Mouse (Mus musculus) T-helper 2 cell (primary cell): ENCODE data around the gene Fbxo30.
"Not testable (repeated sequence)": the region's sequence is repeated elsewhere in the genome, so short reads cannot be mapped to it uniquely, and the experiment has no call there.

ENCODE experiments used
- in situ Hi-C: fragments of 300-600 bp; cut with MboI, MseI; formaldehyde crosslinking; loops from one replicate; pipeline ENCODE4 v1.15.1; 2025; ENCODE audit warnings: high pct_unique_total_duplicates

The Fbxo30 gene

DNA sequence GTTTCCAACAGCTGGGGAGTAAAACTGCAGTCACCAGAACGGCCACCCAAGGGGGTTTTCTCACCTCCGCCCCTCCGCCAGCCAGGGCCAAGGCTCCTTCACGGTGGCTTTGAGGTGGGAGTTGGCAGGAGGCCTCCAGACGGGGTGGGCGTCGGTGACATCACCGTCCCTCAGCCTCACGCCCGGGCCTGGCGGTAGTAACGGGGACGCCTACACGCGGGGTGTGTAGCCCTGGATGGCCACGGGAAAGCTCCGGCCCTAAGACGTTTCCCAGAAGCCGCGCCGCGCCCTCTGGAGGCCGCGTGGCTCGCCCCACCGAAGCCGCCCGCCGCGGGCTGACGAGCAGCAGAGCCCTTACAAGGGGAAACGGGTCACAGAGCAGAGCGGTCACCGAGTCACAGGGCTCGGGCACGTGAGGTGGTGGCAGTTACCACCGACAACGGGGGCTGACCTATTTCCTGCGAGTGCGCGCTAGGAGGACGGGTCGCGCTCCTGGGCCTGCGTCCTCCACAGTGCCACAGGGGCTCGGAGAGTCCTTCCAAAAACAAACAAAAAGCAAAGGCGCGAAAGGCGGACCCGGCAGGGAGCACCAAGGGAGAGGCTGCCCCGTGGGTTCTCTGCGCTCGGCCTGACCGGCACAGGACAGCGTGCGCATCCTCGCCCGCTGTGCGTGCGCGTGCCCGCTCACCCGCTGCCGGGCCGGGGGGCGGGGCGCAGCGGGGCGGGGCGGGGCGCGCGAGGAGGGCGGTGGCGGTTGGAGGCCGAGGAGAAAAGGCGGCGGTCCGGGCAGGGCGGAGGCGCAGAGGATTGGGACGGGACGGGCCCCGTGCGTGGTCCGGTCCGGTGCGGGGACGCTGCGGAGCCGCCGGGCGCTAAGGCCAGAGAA is at the start of gene Fbxo30:
Gene Fbxo30 (plus strand): TSS at position 753 of the 886 bp plus-strand sequence.
- in situ Hi-C loops = no loop called here

DNA sequence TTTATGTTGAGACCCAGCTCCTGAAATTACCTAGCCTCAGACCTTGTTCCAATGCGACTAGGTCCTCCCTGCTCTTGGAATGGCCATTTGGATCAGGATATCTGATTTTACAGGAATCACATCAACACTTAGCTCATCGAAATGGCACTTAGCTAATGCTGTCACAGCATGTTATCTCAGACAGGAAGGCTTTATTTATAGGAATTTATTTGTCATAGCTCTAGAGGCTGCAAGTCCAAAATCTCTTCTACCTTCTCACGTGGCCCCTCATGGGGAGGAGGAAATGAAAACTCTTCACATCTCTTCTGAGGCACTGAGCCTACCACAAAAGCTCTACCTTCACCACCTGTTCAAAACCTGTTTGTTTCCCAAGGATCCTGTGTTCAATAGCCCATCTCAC is 47.9 kb upstream of the Fbxo30 start:
- in situ Hi-C loops = no loop called here

DNA sequence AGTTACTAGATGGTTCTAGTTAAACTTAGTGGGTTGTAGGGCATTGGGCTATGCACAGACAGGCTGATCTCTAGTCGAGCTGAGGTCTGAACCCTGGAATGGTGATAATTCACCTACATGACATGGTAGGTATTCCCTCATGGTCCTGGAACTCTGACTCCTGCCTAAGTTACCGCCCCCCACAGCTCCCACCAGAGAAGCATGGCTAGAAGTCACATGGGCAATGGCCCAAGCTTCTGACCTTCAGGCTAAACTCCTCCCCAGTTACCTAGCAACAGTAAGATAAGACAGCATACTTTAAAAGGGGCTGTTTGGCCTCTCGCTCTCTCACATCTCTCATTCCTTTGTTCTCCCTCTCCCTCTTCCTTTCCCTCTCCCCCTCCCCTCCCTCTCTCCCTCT is 38.1 kb upstream of the Fbxo30 start:
- in situ Hi-C loops = not testable (repeated sequence)

DNA sequence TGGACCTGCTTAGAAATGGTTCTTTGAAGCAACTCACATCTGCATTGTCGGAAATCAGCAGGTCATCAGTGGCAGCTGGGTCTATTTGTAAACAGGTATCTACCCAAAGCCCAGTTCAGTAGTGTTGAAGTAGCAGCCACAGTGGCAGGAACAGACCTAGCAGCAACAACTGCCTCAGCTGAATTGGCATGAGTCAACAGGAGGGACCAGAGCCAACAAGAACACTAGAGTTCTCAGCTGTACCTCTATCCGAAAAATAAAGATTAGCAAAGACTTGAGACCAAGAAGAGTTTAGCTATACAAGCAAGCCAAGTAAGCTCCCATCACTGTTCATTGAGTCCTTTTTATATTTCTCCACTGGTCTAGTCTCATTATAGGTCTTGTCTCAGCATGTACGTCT is 32.9 kb upstream of the Fbxo30 start:
- in situ Hi-C loops = no loop called here

DNA sequence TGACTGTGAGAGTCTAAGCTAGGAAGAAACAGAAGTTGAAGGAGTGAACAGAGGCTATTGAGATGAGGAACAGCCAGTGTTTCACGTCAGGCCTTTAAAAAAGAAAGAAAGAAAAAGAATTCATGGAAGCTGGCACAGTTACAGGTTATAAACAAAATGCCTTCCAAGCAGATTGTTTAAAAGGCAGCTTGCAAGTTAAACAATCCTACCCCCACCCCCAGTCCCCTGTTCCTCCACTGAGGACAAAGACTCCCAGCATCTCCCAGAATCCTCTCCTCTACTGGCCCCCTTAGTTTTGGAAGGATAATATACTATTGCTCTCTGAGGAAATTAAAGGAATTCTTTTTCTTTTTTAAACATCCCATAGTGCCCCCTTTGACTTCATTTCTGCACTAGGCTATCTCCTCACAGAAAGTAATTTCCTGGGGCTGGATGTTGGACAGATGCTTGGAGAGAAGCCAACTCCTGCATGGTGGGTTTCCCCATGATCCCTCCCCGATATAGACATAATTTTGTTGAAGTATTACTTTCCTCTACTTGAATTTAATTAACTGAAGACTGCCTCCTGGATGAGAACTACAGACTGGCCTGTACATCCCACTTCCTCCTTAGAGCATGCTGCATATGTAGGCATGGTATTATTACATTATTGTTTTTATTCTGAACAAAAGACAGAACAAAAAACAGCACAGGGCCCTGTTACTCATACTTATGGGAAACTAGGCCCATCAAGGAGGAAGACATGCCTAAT is 30.7 kb upstream of the Fbxo30 start:
- in situ Hi-C loops = no loop called here

DNA sequence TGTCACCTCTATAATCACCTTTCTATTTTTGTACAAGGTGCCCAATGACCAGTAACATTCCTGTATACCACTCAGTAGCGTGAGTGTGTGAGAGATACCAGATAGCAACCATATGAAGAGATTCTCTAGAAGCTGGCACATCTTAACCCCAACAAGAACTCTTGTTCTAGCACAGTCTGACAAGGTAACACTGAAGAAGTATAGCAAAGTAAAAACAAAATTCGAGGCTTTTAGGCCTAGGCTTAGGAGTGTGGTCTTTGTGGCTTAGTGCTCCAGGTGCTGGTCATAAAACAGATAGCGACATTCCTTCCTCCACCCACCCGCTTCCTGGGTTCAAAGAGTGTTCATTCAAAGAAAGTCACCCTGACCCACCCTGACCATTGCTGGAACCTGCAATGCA is 27.5 kb upstream of the Fbxo30 start:
- in situ Hi-C loops = not testable (repeated sequence)

DNA sequence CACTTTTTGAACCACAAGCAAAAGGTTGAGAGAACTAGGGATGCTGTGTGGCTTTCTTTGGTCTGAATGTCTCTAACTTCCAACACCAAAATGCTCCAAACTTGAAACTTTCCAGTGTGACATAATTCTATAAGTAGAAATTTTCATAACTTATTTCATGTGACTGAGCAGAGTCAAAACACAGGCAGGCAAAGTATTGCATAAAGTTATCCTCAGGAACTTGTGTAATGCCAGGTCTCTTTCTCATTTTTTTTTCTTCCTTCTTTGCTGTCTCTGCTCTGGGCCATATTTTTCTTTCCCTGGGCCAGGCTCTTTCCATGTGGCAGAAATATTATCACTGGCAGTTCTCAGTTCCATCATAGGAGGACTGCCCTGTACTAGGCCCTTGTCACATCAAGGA is 21.0 kb upstream of the Fbxo30 start:
- in situ Hi-C loops = no loop called here

DNA sequence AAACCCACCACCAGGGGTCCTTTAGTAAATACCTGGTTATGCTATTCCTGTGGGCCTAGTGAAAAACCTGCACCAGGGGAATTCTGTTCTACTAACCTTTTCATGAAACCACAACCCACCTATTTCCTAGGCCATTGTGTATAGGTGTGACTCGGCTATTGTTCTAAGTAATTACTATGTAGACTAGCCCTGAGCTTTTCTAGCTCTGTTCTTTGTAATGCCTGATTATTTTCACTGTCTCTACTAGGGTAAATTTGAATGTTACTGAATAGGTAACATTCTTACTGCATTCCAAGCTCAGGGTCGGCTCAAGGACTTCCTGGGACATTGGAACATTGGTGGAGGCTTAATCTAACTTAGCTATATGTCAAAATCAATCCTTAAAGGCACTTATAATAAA is 18.8 kb upstream of the Fbxo30 start:
- in situ Hi-C loops = not testable (repeated sequence)

DNA sequence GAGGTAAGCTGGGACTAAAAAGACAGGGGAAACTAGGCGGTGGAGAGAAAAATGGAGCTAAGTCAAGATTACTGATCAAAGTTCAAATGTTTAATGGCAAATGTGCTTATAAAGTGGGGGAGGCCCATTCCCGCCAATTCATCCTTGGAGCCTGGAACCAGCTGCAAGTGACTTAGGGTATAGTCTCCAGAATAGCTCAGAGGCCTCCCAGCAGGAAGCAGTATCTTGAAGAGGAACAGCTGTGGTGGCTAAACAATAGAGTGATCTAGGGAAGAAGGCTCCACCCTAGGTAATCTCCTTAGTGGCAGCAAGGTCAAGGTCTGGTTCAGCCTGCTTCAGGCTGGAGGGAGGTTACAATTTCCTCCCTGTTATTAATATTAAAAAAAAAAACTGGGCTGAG is 17.3 kb upstream of the Fbxo30 start:
- in situ Hi-C loops = not testable (repeated sequence)

DNA sequence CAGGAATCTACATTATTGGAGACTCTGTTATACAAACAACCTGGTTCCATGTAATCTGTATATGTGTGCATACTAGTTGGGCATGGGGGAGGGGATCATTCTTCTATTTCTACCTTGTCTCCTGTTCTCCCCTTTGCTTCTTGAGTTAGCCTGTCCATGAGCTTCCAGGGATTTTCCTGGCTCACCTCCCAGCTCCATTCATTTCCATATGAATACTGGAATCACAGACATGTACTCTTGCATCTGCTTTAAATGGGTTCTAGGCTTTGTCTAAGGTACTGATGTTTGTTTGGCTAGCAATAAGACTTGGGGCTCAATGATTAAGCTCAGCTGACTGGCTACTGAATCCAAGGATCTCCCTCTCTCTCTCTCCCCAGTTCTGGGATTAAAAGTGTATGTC is 12.0 kb upstream of the Fbxo30 start:
- in situ Hi-C loops = no loop called here

DNA sequence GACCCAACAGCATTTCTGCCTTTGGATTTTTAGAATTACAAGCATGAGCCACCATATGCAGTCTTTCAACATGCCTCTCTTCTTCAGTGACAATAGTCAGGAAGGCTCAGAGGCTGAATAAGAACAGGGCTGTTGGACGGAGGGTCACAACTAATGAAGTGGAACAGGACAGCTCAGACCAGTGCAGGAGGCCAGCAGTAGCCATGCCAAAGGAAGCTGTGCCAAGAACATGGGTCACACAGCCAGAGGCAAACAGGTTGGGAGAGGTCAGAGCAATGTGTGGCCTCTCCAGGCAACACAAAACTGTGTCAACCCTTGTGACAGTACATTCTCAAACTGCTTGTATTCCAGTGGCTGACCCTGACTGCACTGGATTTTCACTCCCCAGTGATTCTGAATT is 6.7 kb upstream of the Fbxo30 start:
- in situ Hi-C loops = no loop called here

DNA sequence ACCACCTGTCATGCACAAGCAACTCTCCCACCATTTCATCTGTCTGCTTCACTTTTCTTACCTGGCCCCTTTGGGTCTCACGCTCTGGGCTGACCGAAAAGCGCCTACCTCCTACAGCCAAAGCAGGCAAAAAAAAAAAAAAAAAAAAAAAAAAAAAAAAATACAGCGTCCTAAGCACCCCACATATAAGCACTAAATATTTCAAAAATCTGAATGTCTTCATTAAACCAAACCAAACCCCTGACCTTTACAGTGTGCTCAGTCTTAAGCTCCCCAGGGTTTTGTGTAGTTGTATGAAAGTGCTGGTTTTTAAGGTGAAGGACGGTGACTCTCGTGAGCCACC is 924 bp upstream of the Fbxo30 start:
- in situ Hi-C loops = no loop called here

DNA sequence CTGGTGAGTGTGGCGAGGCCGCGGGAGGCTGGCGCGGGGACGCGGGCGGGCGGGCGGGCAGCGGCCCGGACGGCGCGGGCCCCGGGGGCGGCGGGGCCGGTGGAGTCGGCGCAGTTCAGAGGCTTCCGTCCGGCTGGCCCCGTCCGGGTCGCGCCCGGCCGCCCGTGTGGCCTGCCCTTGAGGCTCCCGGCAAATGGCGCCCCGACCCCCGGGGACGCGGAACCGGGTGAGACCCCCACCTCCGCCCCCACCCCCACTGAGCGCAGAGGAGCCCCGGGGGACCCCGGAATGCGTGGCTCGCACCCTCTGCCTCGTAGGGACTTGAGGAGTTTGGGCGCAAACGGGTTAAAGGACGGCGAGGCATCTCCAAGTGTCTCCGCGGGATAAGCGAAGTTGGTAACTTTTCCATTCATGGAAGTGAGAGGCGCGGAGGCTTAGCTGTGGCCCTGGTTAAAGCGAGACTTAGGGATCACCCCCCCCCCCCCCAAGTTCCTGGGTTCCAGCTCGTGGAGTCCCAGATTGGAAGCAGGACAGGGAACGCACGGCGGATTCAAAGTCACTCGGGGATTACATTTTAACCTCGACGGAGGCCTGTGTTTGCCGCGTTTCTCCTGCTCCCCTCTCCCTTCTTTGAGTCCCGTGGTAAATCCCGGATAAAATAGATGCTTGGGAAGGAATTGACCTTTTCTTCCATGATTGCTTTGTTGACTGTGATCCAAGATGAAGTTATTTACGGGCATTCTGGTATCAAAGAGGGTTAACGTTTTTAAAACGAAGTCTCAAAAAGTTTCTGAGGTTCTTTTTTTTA is 572 bp downstream of the Fbxo30 start:
- in situ Hi-C loops = no loop called here

DNA sequence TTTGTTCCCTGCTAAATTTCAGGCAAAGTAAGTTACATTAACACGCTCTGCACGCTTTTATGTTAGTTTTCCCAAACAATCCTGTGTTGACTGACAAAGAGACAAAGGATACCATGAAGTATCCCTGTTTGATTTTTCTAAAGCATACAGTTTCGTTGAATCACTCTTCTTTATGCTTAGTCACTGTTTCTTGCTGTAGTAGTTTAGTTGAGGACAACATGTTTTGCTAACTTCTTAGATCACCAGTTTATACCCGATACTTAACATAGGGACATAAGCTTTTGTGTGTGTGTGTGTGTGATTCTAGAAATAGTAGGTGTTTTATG is 1.1 kb downstream of the Fbxo30 start:
- in situ Hi-C loops = no loop called here

DNA sequence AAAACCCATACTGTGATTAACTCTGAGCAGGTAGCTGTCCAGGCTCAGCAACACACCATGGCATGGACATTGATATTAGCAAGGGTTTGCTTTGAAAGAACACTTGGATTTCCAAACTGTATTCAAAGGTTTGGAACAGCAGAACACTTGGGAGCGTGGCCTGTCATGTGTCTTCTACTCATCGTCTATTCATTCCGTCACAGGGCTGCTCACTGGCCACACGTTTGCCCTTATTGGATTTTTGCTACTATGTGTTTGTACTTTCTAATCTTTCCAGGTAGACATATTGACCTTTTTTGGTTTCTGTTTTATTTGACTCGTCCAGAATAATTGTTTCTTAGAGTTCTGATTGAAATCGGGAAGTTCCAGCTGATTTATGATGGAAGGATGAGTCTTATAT is 17.3 kb downstream of the Fbxo30 start:
- in situ Hi-C loops = no loop called here

DNA sequence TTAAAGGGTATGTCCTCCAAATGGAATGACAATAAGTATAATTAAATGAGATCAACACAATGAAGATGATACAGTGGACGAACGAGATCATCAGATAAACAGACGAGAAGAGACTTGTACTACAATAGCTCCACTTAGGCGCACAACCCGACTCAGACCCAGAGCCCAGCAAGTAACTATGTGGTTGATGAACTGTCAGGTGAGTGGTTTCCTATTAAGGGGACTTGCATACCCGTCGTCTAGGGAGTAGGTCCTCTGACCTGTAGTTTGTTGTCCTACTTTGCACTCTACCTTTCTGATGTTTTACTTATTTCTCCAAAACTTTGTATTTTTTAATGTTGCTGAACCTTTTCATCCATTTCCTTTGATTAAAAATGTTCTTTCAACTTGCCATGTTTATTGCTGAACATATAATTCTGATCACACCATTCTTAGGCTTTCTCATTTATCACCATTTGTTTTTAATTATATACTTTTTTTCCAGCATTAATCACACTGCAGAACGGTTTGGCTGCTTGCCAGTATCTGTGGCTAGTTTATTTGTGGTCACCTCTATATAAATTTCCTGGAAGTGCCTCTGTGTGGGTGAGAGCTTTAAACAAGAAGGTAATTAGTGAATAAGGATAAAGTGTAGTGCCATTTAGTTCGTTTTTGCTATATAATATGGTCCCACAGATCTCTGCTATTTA is 24.4 kb downstream of the Fbxo30 start:
- in situ Hi-C loops = no loop called here

DNA sequence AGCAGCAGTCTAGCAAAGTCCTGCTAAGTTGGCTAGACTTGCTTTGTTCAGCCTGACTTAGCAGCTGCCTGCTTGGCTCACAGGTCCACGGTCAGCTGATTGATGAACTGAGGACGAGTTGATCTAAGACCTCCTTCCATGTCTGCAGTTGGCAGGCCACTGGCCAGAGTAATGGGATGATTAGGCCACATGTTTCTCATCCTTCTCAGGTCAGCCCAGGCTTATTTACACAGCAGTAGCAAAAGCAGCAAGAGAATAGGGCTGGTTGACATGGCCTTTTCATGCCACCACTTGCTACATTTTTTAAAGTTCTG is 24.9 kb downstream of the Fbxo30 start:
- in situ Hi-C loops = no loop called here

DNA sequence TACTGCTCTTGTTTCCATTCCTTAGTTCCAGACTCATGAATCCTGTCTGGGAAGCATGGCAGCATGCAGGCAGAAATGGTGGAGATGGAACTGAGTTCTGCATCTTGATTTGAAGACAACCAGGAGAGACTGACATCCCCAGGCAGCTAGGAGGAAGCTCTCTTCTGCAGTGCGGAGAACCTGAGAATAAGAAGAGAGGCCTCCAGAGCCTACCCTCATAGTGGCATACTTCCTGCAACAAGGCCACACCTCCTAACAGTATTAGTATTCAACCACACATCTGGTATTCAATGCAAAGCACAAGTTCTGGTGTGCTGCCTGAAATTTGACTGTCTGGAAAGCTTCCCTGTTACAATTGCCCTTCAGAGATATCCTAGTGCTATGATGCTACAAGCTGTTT is 28.7 kb downstream of the Fbxo30 start:
- in situ Hi-C loops = no loop called here

DNA sequence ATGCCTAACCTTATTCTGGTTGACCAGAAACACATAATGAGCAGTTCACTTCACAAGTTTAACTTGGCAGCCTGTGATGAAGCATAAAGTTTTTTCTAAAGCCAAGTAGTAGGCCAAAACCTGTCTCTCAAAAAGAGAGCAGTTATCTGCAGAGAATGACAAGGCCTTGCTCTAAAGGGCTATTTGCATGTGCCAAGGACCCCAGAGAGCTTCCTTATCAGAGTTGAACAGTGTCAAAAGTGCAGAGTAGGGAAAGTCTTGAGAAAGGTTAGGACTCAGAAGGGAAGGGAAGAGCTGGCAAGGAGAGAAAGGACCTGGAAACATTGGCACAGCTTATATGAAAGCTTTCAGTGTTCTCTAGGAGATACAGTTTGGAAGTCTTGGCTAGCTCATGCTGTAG is 29.4 kb downstream of the Fbxo30 start:
- in situ Hi-C loops = no loop called here

DNA sequence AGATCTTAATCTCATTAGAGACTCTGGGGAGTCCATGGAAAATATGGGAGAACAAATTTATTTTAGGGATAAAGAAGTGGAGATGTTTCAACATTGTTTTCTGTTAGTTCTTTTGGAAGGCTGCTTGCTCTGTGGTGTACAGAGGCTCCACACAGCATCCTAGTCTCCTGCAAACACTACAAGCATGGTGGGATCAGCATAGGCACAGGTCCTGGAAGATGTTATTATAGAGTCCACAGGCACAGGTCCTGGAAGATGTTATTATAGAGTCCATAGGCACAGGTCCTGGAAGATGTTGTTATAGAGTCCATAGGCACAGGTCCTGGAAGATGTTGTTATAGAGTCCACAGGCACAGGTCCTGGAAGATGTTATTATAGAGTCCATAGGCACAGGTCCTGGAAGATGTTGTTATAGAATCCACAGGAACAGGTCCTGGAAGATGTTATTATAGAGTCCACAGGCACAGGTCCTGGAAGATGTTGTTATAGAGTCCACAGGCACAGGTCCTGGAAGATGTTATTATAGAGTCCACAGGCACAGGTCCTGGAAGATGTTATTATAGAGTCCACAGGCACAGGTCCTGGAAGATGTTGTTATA is 36.8 kb downstream of the Fbxo30 start:
- in situ Hi-C loops = not testable (repeated sequence)

DNA sequence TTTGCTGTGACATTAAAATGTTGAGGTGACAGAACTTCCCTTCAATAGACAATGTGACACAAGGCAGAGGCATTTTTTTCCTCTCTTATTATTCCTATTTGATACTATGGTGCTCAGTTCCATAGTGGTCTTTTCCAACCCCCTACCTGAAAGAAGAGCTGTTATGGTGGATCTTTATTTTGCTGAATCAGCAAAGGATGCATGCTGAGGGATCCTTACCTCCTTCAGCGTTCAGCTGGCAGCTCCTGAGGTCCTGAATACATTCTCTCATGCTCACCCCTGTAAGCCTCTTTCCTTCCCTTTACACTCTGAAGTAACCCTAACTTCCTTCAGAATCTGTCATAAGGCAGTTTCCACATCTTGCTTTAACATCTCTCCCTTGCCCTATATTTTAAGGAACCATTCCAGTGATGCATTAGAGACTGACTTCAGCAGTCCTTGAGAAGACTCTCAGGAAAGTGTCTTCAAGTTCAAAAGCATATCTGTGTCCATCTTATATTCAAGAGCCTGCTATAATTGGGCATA is 38.4 kb downstream of the Fbxo30 start:
- in situ Hi-C loops = no loop called here
